Mouse (Mus musculus) c-Kit-positive CD71-positive TER-119-negative erythroid progenitor cells, embryonic 14.5 days (primary cell): ENCODE results near the gene Gm3055.
"Not testable (repeated sequence)": the region's sequence is repeated elsewhere in the genome, so short reads cannot be mapped to it uniquely, and the experiment has no call there.

Experiments used
- DNase-seq: peaks from one replicate; pipeline ENCODE4 v3.0.0-alpha.2; 2013; ENCODE audit warnings: low read depth

Gm3055 gene

GRCm38 (mm10) chr10:81770506-81771403, at the start of gene Gm3055:
Gm3055 (minus strand) TSS chr10:81771161.
- DNase-seq = not testable (repeated sequence)

- DNase-seq = not testable (repeated sequence)
Observed at GRCm38 (mm10) chr10:81811899-81812298, 40.9 kb upstream of the Gm3055 start, which contains the start of gene Gm4767. Gm4767 (plus strand) TSS chr10:81812186.

- not testable (repeated sequence) for DNase-seq
Observed at GRCm38 (mm10) chr10:81771404-81771777, 430 bp upstream of the Gm3055 start.

GRCm38 (mm10) chr10:81704531-81705301, 66.2 kb downstream of the Gm3055 start, which contains the start of gene Zfp433:
Zfp433 (plus strand) TSS chr10:81704825.
- not testable (repeated sequence) for DNase-seq
